Mouse (Mus musculus) pancreas, adult 10 weeks (tissue): ENCODE data around the gene Bfsp2. TPM values are rescaled to one million over a fixed set of nuclear protein-coding genes. Genes with fewer than 3 reads are reported as not detected.

Source experiments
- polyA plus RNA-seq: library from polyadenylated mRNA; stranded (reverse); fragments of 350-450 nt; fragmentation: Illumina TruSeq; extraction: RNeasy Lipid Tissue Mini Kit (QIAGEN cat#74804); gene quantifications from one replicate; pipeline ENCODE4 v1.2.3, GENCODE M21; 2015; ENCODE audit warnings: low read depth, low replicate concordance; ENCODE audit not compliant: insufficient read depth

Gene Bfsp2
- not detected for polyA plus RNA-seq

DNA sequence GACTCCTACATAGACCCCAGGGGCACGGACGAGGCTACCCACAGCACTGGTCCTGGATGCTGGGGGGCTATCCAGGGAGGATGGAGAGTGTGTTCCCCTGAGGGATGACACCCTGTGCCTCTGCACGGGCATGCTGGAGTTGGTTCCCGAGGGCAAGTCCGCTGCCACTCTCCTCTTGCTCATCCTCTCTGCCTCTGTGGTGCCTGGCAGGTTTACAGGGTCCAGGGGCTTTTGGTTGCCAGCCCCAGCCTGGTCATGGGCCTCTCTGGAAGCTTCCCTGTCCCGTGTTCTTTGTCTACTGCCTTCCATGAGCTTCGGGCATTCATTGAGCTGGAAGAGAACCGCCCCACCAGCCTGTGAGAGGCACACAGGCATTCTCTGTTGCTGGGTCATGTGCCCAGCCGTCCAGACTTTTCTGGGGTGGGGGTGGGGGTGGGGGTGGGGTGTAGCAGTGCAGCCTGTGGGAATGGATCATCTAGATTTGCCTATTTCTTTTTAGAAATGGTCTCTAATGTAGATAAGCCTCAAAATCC lies at the start of gene Bfsp2:
Gene Bfsp2 (minus strand): TSS at position 377 of the 533 bp plus-strand sequence.

Other genes with a start within 250 kb of the Bfsp2 start
- 81.1 TPM for gene Trf, start 250.0 kb downstream of the Bfsp2 start, polyA plus RNA-seq
- gene 1300017J02Rik, start 175.3 kb downstream of the Bfsp2 start, polyA plus RNA-seq: not detected
- gene Topbp1, start 175.2 kb downstream of the Bfsp2 start, polyA plus RNA-seq: 3.8 TPM
- 28.3 TPM for gene Cdv3, start 114.6 kb downstream of the Bfsp2 start, polyA plus RNA-seq